Mouse (Mus musculus) 3134 (cell line): ENCODE data around the gene Ccnt1.
"Not testable (repeated sequence)": the region's sequence is repeated elsewhere in the genome, so short reads cannot be mapped to it uniquely, and the experiment has no call there.

Experiments
- DNase-seq: peaks from one replicate; pipeline ENCODE4 v3.0.0-alpha.2; 2011; ENCODE audit warnings: low spot score; ENCODE audit not compliant: insufficient read length; ENCODE audit errors: extremely low read depth

Gene Ccnt1

GRCm38 (mm10) chr15:98600036-98600709 lies 29.4 kb upstream of the Ccnt1 start:
- no peak for DNase-seq

GRCm38 (mm10) chr15:98596609-98597008 lies 25.9 kb upstream of the Ccnt1 start:
- DNase-seq: no peak

- no peak for DNase-seq
Measured at GRCm38 (mm10) chr15:98595049-98595448, 24.3 kb upstream of the Ccnt1 start.

GRCm38 (mm10) chr15:98594193-98594592 lies 23.5 kb upstream of the Ccnt1 start:
- DNase-seq: peak; percentile 74

GRCm38 (mm10) chr15:98591396-98591795 lies 20.7 kb upstream of the Ccnt1 start:
- DNase-seq: no peak

- DNase-seq: no peak
Measured at GRCm38 (mm10) chr15:98589640-98590336, 19.1 kb upstream of the Ccnt1 start.

GRCm38 (mm10) chr15:98587751-98588150 lies 17.0 kb upstream of the Ccnt1 start:
- no peak for DNase-seq

- not testable (repeated sequence) for DNase-seq
Measured at GRCm38 (mm10) chr15:98586141-98586540, 15.4 kb upstream of the Ccnt1 start.

- no peak for DNase-seq
Measured at GRCm38 (mm10) chr15:98585421-98585820, 14.7 kb upstream of the Ccnt1 start.

- no peak for DNase-seq
Measured at GRCm38 (mm10) chr15:98582996-98583395, 12.3 kb upstream of the Ccnt1 start.

- no peak for DNase-seq
Measured at GRCm38 (mm10) chr15:98582410-98582809, 11.7 kb upstream of the Ccnt1 start.

GRCm38 (mm10) chr15:98579795-98580464 lies 9.2 kb upstream of the Ccnt1 start:
- peak; percentile 45 for DNase-seq

GRCm38 (mm10) chr15:98579310-98579709 lies 8.6 kb upstream of the Ccnt1 start:
- DNase-seq: no peak

- DNase-seq: no peak
Measured at GRCm38 (mm10) chr15:98573293-98573692, 2.6 kb upstream of the Ccnt1 start.

GRCm38 (mm10) chr15:98569795-98570365 lies 843 bp downstream of the Ccnt1 start:
- DNase-seq: no peak

- no peak for DNase-seq
Measured at GRCm38 (mm10) chr15:98569216-98569615, 1.5 kb downstream of the Ccnt1 start.

- no peak for DNase-seq
Measured at GRCm38 (mm10) chr15:98568256-98569033, 2.3 kb downstream of the Ccnt1 start.

- peak; percentile 99 for DNase-seq
Measured at GRCm38 (mm10) chr15:98567278-98568134, 3.2 kb downstream of the Ccnt1 start.

- no peak for DNase-seq
Measured at GRCm38 (mm10) chr15:98566973-98567277, 3.8 kb downstream of the Ccnt1 start.

- no peak for DNase-seq
Measured at GRCm38 (mm10) chr15:98557186-98557585, 13.5 kb downstream of the Ccnt1 start.
